Mouse (Mus musculus) megakaryocyte, embryonic 14.5 days (primary cell): ENCODE data around the gene Sorcs2.

Experiments
- FLI1 ChIP-seq: IDR thresholded peaks from 2 replicates; pipeline ENCODE4 v1.6.1; 2012; ENCODE audit warnings: low read length, inconsistent platforms, mixed read lengths
- GATA1 ChIP-seq: IDR thresholded peaks from 3 replicates; pipeline ENCODE4 v1.6.1; 2012; ENCODE audit warnings: mixed read lengths, low read length, inconsistent platforms, borderline replicate concordance

DNA sequence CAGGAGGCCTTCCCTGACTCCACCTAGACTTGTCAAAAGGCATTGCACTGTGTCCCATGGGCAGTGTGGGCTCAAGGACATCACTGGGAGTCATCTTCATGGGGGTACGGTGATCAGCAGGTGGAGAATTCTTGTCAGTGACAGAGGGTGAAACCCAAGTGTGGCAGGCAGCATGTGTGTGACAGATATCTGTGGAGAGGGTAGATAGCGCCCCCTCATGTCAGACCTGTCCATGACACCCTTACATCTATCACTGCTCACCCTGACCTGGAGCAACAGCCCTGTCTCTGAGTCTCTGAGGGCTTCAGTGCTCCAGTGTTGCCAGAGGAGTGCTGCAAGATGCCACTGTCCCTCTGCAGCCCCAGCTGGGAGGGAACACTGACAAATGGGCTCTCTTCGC, 343.4 kb downstream of the Sorcs2 start:
- TF ChIP-seq GATA1, result no peak
- TF ChIP-seq FLI1, result no peak
